Mouse (Mus musculus) MEL (cell line): Measurements from ENCODE around the gene Sgms1. TPM values are rescaled to one million over a fixed set of nuclear protein-coding genes. Genes with fewer than 3 reads are reported as not detected.

ENCODE experiments used
- DNase-seq: peaks from one replicate; pipeline ENCODE4 v3.0.0; 2011; ENCODE audit warnings: low read depth, low spot score
- H3K27ac ChIP-seq: 2 replicates; pipeline ENCODE4 v1.5.1; 2012; ENCODE audit warnings: low read depth, mild to moderate bottlenecking, control low read depth, low read length, moderate library complexity; ENCODE audit not compliant: control insufficient read depth
- H3K27me3 ChIP-seq, 2 experiments: fragments of 150-350 bp in 1 of 2; sonication (generic) in 1 of 2; 2 replicates each; pipeline ENCODE4 v1.6.1; 2012; ENCODE audit warnings: low read length in 2 of 2, mild to moderate bottlenecking in 2 of 2, improper control_type of control experiment in 1 of 2, moderate library complexity in 1 of 2; ENCODE audit not compliant: insufficient read depth in 2 of 2, control insufficient read depth in 1 of 2
- H3K36me3 ChIP-seq, 2 experiments: 2 replicates each; pipeline ENCODE4 v1.6.1; 2012 to 2014; ENCODE audit warnings: low read length in 2 of 2, improper control_type of control experiment in 1 of 2, inconsistent platforms in 1 of 2, mild to moderate bottlenecking in 1 of 2; ENCODE audit not compliant: insufficient read depth in 2 of 2, control insufficient read depth in 1 of 2
- H3K4me1 ChIP-seq, 2 experiments: fragments of 150-350 bp in 1 of 2; sonication (generic) in 1 of 2; 2 replicates each; pipeline ENCODE4 v1.6.1; 2012; ENCODE audit warnings: low read length in 2 of 2, improper control_type of control experiment in 1 of 2, mild to moderate bottlenecking in 1 of 2; ENCODE audit not compliant: insufficient read depth in 2 of 2, control insufficient read depth in 1 of 2
- H3K4me3 ChIP-seq, 2 experiments: fragments of 150-350 bp in 1 of 2; sonication (generic) in 1 of 2; 2 replicates each; pipeline ENCODE4 v1.5.1; 2012; ENCODE audit warnings: low read depth in 2 of 2, low read length in 2 of 2, mild to moderate bottlenecking in 2 of 2, moderate library complexity in 2 of 2, control low read depth in 1 of 2, improper control_type of control experiment in 1 of 2; ENCODE audit not compliant: control insufficient read depth in 1 of 2, insufficient read depth in 1 of 2
- H3K79me2 ChIP-seq: 2 replicates; pipeline ENCODE4 v1.6.1; 2012; ENCODE audit warnings: mild to moderate bottlenecking, low read length, moderate library complexity; ENCODE audit not compliant: control insufficient read depth, poor library complexity, insufficient read depth
- H3K9ac ChIP-seq: 2 replicates; pipeline ENCODE4 v1.6.1; 2012; ENCODE audit warnings: low read depth, mild to moderate bottlenecking, control low read depth, low read length, moderate library complexity; ENCODE audit not compliant: control insufficient read depth, poor library complexity, severe bottlenecking
- H3K9me3 ChIP-seq: fragments of 150-350 bp; sonication (generic); replicated peaks from 2 replicates; pipeline ENCODE4 v1.6.1; 2012; ENCODE audit warnings: mild to moderate bottlenecking, low read length, improper control_type of control experiment, moderate library complexity; ENCODE audit not compliant: insufficient read depth
- CTCF ChIP-seq, 3 experiments: IDR thresholded peaks in 2 of 3; conservative IDR thresholded peaks in 1 of 3; 2 replicates each; pipeline ENCODE4 v1.5.1; 2011 to 2012; ENCODE audit warnings: low read length in 3 of 3, low read depth in 2 of 3, mild to moderate bottlenecking in 2 of 3, improper control_type of control experiment in 1 of 3, inconsistent platforms in 1 of 3, mixed read lengths in 1 of 3, moderate library complexity in 1 of 3; ENCODE audit not compliant: control insufficient read depth in 1 of 3, insufficient read depth in 1 of 3, poor library complexity in 1 of 3, severe bottlenecking in 1 of 3
- E2F4 ChIP-seq: IDR thresholded peaks from 2 replicates; pipeline ENCODE4 v1.6.1; 2011; ENCODE audit warnings: low read depth, low read length, improper control_type of control experiment, borderline replicate concordance
- ELF1 ChIP-seq: IDR thresholded peaks from 2 replicates; pipeline ENCODE4 v1.6.1; 2014; ENCODE audit warnings: low read depth, mild to moderate bottlenecking, inconsistent platforms, low read length, improper control_type of control experiment, moderate library complexity
- EP300 ChIP-seq, 2 experiments: IDR thresholded peaks; 2 replicates each; pipeline ENCODE4 v1.6.1; 2011; ENCODE audit warnings: improper control_type of control experiment in 2 of 2, low read length in 2 of 2, low read depth in 1 of 2, mild to moderate bottlenecking in 1 of 2
- ETS1 ChIP-seq: IDR thresholded peaks from 2 replicates; pipeline ENCODE4 v1.6.1; 2012; ENCODE audit warnings: low read depth, mild to moderate bottlenecking, inconsistent platforms, low read length, improper control_type of control experiment, moderate library complexity
- GABPA ChIP-seq: IDR thresholded peaks from 2 replicates; pipeline ENCODE4 v1.6.1; 2012; ENCODE audit warnings: low read depth, mild to moderate bottlenecking, inconsistent platforms, low read length, improper control_type of control experiment, moderate library complexity
- GATA1 ChIP-seq: IDR thresholded peaks from 2 replicates; pipeline ENCODE4 v1.6.1; 2011; ENCODE audit warnings: low read depth, low read length, improper control_type of control experiment
- JUND ChIP-seq: IDR thresholded peaks from 2 replicates; pipeline ENCODE4 v1.6.1; 2011; ENCODE audit warnings: low read depth, mild to moderate bottlenecking, improper control_type of control experiment, low read length
- MAFK ChIP-seq: IDR thresholded peaks from 2 replicates; pipeline ENCODE4 v1.6.1; 2011; ENCODE audit warnings: low read depth, mild to moderate bottlenecking, low read length, improper control_type of control experiment, borderline replicate concordance
- MAZ ChIP-seq: IDR thresholded peaks from 2 replicates; pipeline ENCODE4 v1.6.1; 2012; ENCODE audit warnings: low read depth, mild to moderate bottlenecking, inconsistent platforms, low read length, improper control_type of control experiment
- MEF2A ChIP-seq: IDR thresholded peaks from 2 replicates; pipeline ENCODE4 v1.6.1; 2014; ENCODE audit warnings: low read depth, mild to moderate bottlenecking, inconsistent platforms, low read length, improper control_type of control experiment; ENCODE audit not compliant: poor library complexity, insufficient replicate concordance, severe bottlenecking; ENCODE audit errors: extremely low read depth
- MYB ChIP-seq: IDR thresholded peaks from 2 replicates; pipeline ENCODE4 v1.6.1; 2011; ENCODE audit warnings: mild to moderate bottlenecking, low read depth, low read length, improper control_type of control experiment
- MYC ChIP-seq: IDR thresholded peaks from 2 replicates; pipeline ENCODE4 v1.6.1; 2011; ENCODE audit warnings: low read depth, mild to moderate bottlenecking, low read length, improper control_type of control experiment, moderate library complexity
- NELFE ChIP-seq: IDR thresholded peaks from 2 replicates; pipeline ENCODE4 v1.6.1; 2011; ENCODE audit warnings: low read depth, low read length, improper control_type of control experiment
- NRF1 ChIP-seq: IDR thresholded peaks from 2 replicates; pipeline ENCODE4 v1.6.1; 2014; ENCODE audit warnings: low read depth, mild to moderate bottlenecking, inconsistent platforms, low read length, improper control_type of control experiment, moderate library complexity; ENCODE audit not compliant: poor library complexity, insufficient read depth, severe bottlenecking
- POLR2AphosphoS5 ChIP-seq: IDR thresholded peaks from 2 replicates; pipeline ENCODE4 v1.6.1; 2012; ENCODE audit warnings: low read depth, borderline replicate concordance, mild to moderate bottlenecking, inconsistent platforms, low read length, moderate library complexity, mixed read lengths
- RAD21 ChIP-seq: IDR thresholded peaks from 2 replicates; pipeline ENCODE4 v1.6.1; 2011; ENCODE audit warnings: mild to moderate bottlenecking, low read depth, low read length, improper control_type of control experiment
- SIN3A ChIP-seq: IDR thresholded peaks from 2 replicates; pipeline ENCODE4 v1.6.1; 2012; ENCODE audit warnings: low read length, improper control_type of control experiment, inconsistent platforms
- TAL1 ChIP-seq: IDR thresholded peaks from 2 replicates; pipeline ENCODE4 v1.6.1; 2012; ENCODE audit warnings: mild to moderate bottlenecking, inconsistent platforms, low read length, moderate library complexity, mixed read lengths
- TCF12 ChIP-seq: IDR thresholded peaks from 2 replicates; pipeline ENCODE4 v1.6.1; 2014; ENCODE audit warnings: low read depth, mild to moderate bottlenecking, inconsistent platforms, low read length, improper control_type of control experiment, moderate library complexity
- UBTF ChIP-seq: IDR thresholded peaks from 2 replicates; pipeline ENCODE4 v1.6.1; 2012; ENCODE audit warnings: low read depth, mild to moderate bottlenecking, inconsistent platforms, low read length, improper control_type of control experiment, moderate library complexity, borderline replicate concordance; ENCODE audit not compliant: insufficient read depth
- USF1 ChIP-seq: IDR thresholded peaks from 2 replicates; pipeline ENCODE4 v1.6.1; 2014; ENCODE audit warnings: low read depth, mild to moderate bottlenecking, inconsistent platforms, low read length, improper control_type of control experiment, moderate library complexity
- ZNF384 ChIP-seq: IDR thresholded peaks from 2 replicates; pipeline ENCODE4 v1.6.1; 2012; ENCODE audit warnings: low read depth, mild to moderate bottlenecking, inconsistent platforms, low read length, improper control_type of control experiment
- polyA plus RNA-seq, 2 experiments: library from polyadenylated mRNA; stranded (reverse) in 1 of 2; unstranded in 1 of 2; fragments of >175 nt in 1 of 2; fragments of >200 nt in 1 of 2; gene quantifications; 2 replicates each; pipeline versions ENCODE4 v1.2.1 to v1.2.4; 2012; ENCODE audit warnings: low replicate concordance in 2 of 2, low read depth in 1 of 2; ENCODE audit not compliant: insufficient read length in 2 of 2, insufficient read depth in 1 of 2, missing spikeins in 1 of 2
- total RNA-seq: library from RNA; depleted of rRNA; stranded (reverse); fragments of 300-350 nt; gene quantifications from 2 replicates; pipeline ENCODE4 v1.2.3, GENCODE M21; 2012

Gene Sgms1
- total and polyA plus RNA-seq, 3 experiments = 16.3 to 18.5 TPM; not detected in 1

DNA sequence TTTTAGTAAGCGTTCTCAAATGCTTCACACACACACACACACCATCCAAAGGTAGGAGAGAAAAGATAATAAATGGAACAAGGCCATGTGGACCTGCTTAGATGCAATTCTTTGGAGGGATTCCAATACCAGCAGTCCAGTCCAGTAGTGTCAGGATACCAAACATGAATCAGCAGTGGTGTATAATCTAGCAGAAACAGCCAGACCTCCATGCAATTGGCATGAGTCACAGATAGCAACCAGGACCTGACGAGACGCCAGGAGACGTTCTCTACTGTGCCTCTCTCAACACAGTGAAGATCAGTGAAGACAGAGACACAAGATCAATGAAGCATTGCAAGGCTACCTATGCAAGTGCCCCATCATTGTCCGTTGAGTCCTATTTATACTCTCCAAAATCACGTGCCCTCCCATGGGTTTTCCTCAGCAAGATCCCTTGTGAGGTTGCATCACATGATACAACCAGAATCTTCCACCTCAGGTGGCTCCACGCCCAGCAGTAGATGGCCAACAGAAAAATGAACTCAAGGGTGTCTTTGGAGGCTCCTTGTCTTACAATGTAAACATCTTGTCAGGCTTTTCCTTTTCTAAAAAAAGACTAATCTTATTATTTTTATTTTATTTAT is 27.3 kb upstream of the Sgms1 start:
- Histone ChIP-seq H3K4me1 (peaks cover 0 to 8% of the 10 kb centered on the region in 2 experiments; a peak in 2 of 4 replicates), H3K9ac (no peak overlapping the region), H3K9me3 (no peaks in the 10 kb centered on the region), H3K27me3 (no peaks in the 10 kb centered on the region), H3K27ac (peak overlapping the region; percentile 43), H3K36me3 (peaks cover 0 to 2% of the 10 kb centered on the region in 2 experiments; a peak in 2 of 4 replicates), H3K4me3 (no peak overlapping the region), H3K79me2 (no peaks in the 10 kb centered on the region)
- TF ChIP-seq MAZ = no peak
- peak; percentile 70 for TF ChIP-seq USF1
- peak; percentile 53; the same call in 1 of the 2 replicates for TF ChIP-seq TCF12
- TF ChIP-seq EP300 (IDR thresholded peaks at IDR 0.05; ENCODE audit: low read depth in 1 of 2, low read length in 2 of 2) = peak; percentile 84 to 88
- no peak for TF ChIP-seq RAD21
- TF ChIP-seq JUND = peak; percentile 63; the same call in 1 of the 2 replicates
- peak; percentile 73 for TF ChIP-seq GATA1
- TF ChIP-seq CTCF (IDR thresholded peaks at IDR 0.05 in 2 of 3, conservative IDR thresholded peaks at IDR 0.05 in 1 of 3; ENCODE audit: control insufficient read depth in 1 of 3, insufficient read depth in 1 of 3, low read depth in 2 of 3, low read length in 3 of 3, poor library complexity in 1 of 3, severe bottlenecking in 1 of 3) = no peak
- TF ChIP-seq MYC = no peak
- no peak for TF ChIP-seq MEF2A
- TF ChIP-seq ELF1 = no peak
- TF ChIP-seq POLR2AphosphoS5 = no peak
- TF ChIP-seq UBTF = no peak
- TF ChIP-seq E2F4 = no peak
- TF ChIP-seq GABPA = no peak
- TF ChIP-seq ZNF384 = no peak
- peak; percentile 62; the same call in 1 of the 2 replicates for TF ChIP-seq SIN3A
- TF ChIP-seq NELFE = no peak
- peak; percentile 91 for TF ChIP-seq TAL1
- TF ChIP-seq ETS1 = peak; percentile 76
- TF ChIP-seq MAFK = peak; percentile 39; the same call in 1 of the 2 replicates
- no peak for TF ChIP-seq NRF1
- no peak for TF ChIP-seq MYB
- peak; percentile 88 for DNase-seq
